Mouse (Mus musculus) left cerebral cortex, postnatal 4 days (tissue): Measurements from ENCODE around the gene Haus5. TPM values are rescaled to one million over a fixed set of nuclear protein-coding genes. Genes with fewer than 3 reads are reported as not detected.

Source experiments
- DNase-seq: peaks from one replicate; pipeline ENCODE4 v3.0.0-alpha.2; 2022
- intact Hi-C: fragments of 180-260 bp; cut with DNase I; formaldehyde crosslinking; loops from one replicate; pipeline ENCODE4 v1.15.1; 2025
- total RNA-seq, 2 experiments: library from RNA; stranded (reverse); gene quantifications; 2 replicates each; pipeline ENCODE4 v1.2.3; 2021

Gene Haus5
- total RNA-seq, 2 experiments from 2014 or later: 12.7 to 13.3 TPM

- no peak for DNase-seq
- intact Hi-C loops: no loop called here
Measured at GRCm38 (mm10) chr7:30626647-30627046, 38.1 kb downstream of the Haus5 start.

- intact Hi-C loops: no loop called here
- peak; percentile 86 for DNase-seq
Measured at GRCm38 (mm10) chr7:30625530-30626384, 39.0 kb downstream of the Haus5 start, which contains the start of gene Cox6b1. Cox6b1 (minus strand) TSS chr7:30626151.

DNA sequence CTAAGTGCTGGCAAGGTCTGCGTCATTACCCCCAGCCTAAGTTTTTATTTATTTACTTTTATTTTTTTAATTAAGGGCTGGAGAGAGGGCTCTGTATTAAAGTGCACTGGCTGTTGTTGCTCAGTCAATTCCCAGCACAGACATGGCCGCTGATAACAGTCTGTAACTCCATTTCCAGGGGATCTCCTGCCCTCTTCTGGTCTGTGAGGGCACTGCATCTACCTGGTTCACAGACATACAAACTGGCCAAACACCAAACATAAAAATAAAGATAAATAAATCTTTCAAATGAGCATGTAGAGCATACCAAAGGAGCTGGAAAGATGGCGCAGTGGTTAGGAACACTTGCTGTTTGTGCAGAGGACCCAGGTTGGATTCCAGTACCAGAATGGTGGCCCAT lies 45.6 kb downstream of the Haus5 start:
- intact Hi-C loops: no loop called here
- no peak for DNase-seq

GRCm38 (mm10) chr7:30618658-30619057 lies 46.1 kb downstream of the Haus5 start:
- intact Hi-C loops: no loop called here
- no peak for DNase-seq

DNA sequence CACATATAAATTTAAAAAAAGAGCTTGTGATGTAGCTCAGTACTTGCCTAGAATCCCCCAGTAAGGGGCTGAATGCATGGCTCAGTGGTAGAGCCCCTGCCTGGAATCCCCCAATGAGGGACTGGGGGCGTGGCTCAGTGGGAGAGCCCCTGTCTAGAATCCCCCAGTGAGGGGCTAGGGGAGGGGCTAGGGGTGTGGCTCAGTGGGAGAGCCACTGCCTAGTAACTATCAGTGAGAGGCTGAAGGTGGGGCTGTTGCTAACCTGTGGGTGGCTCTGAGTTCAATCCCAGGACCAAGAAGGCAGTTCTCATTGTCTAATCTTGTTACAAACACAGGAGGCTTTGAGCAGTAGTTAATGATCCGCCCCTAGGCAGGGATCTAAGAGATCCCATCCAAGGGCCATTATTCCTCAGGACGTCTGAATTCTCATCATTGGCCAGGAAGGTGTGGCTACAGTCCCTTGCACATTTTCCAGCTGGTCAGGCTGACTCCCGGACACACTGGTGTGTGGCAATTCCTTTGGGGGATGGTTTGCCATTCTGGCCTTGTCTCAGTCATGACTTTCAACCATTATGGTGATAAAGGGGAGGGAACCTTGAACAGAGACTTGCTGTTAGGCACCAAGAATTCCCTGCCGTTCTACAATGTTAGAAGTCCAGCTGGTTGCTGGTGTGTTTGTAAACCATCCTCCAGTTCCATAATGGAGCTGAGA lies 49.6 kb downstream of the Haus5 start:
- intact Hi-C loops: no loop called here

GRCm38 (mm10) chr7:30614454-30614853 lies 50.3 kb downstream of the Haus5 start:
- intact Hi-C loops: no loop called here
- no peak for DNase-seq

More for the DNA sequence above, 49.6 kb downstream of the Haus5 start:
- DNase-seq: no peak

DNA sequence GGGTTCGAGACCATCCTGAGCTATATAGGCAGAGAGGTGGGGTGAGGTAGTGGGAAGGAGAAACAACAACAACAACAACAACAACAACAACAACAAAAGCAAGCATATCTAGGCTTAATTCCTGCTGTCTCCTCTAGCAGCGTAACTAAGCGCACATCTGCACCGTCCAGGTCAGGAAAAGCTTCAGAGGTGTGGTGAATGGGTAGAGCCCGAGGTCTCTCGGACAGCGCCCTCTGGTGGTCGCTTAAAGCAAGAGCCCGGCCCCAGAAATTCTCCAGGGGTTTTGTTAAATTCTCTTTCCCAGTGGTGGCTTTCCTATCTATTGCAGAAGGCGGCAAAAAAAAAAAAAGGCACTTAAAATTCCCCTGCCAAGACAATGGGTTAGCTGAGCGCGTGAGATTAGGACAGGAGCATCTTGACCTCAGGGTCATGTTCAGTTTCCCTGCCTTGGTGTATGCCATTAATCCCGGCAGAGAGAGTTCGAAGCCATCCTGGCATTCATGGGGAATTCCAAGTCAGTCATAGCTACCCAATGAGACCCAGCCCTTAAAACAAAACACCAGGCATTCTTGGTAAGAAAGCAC lies 51.2 kb downstream of the Haus5 start:
- intact Hi-C loops: no loop called here
- DNase-seq: peak; percentile 63

DNA sequence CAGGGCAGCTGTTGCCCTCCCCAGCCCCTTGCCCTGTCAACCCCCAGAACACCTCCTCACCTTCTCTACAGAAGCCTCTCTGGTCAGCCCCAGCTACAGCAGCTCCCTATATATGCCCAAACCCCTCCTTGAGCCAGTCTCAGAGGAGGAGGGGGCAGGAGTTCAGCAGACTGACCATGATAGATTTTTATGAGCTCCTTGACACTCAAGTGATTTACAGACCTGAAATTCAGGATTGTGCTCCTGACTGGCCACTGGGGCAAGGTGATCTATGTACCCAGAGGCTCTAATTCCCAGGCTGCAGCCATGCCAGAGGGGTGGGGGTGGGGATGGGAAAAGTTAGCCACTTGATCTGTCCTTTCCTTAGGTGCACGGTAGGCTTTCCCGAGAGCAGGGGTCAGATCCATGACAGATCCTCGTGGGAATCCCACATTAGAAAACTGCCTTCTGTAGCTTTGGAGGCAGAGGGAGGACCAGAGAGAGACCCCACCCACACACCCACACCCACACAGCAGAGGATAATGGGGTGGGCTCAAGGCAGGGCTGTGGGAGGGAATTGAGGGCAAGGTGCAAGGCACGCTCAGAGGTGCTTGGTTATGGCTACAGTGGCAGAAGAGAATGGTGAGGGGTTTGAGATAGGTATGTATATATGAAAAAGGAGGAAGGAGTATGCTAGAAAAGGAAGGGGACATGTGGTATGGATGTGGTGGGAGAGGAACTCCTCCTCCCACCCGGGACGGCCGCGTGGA lies 52.0 kb downstream of the Haus5 start, which contains the start of gene Upk1a:
Gene Upk1a, minus strand, starts transcription at position 194 of the 749 bp plus-strand sequence.
- intact Hi-C loops: no loop called here
- no peak for DNase-seq

- DNase-seq: no peak
- intact Hi-C loops: no loop called here
Measured at GRCm38 (mm10) chr7:30610043-30610442, 54.8 kb downstream of the Haus5 start.

DNA sequence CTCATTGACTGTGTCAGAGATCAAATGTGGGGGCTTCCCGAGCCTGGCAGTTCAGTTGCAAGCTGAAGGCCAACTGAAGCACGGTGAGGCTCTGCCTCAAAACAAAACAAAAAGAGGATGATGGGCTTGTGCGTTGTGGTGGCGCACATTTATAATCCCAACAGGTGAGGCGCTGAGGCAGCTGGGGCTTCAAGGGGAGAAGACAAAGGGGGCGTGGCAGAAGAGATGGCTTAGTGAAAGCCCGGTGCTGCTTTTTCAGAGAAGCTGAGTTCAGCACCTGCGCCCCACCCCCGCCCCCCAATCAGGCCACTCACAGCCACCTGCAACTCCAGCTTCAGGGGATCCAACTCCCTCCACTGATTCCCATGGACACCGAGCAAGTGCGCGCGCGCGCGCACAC lies 56.3 kb downstream of the Haus5 start:
- intact Hi-C loops: no loop called here
- no peak for DNase-seq

DNA sequence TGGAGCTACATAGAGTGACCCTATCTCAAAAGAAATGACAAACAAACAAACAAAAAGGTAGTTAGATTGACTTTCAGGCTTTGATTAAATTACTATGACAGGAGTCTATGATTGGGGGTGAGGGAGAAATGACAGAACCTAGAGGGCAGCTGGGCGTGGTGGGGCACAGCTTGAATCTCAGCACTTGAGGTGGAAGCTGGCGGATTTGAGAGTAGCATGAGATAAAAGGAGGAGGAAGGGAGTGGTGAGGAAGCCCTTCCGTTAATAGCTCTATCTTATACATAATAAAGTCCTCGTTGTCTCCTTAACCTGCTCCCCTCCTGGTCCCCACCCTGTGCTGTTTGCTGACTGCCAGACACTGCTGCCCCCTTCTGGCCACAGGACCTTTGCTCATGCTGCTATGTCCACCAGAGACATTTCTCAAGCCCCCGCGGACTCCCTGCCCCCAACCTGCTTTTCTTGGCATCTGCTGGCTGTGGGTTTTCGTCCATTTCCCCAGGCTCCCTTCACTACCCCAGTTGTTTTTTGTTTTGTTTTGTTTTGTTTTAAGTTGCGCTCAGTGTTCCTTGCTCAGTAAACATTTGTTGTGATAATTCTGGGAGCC lies 57.0 kb downstream of the Haus5 start:
- intact Hi-C loops: no loop called here
- peak; percentile 77 for DNase-seq

- intact Hi-C loops: no loop called here
- DNase-seq: no peak
Measured at GRCm38 (mm10) chr7:30604944-30605343, 59.9 kb downstream of the Haus5 start.

GRCm38 (mm10) chr7:30604424-30604823 lies 60.4 kb downstream of the Haus5 start:
- intact Hi-C loops: no loop called here
- DNase-seq: no peak

Other genes with a start within 250 kb of the Haus5 start
- not detected for gene Hcst, start 245.1 kb downstream of the Haus5 start, total RNA-seq
- gene Nfkbid, start 243.3 kb downstream of the Haus5 start, total RNA-seq: 1 to 10 TPM; 2.1 to 3.0 TPM
- gene Aplp1, start 219.5 kb downstream of the Haus5 start, total RNA-seq: 100 to 1,000 TPM; 739 to 767 TPM
- under 1 TPM; 0.26 to 0.56 TPM for gene Kirrel2, start 207.3 kb downstream of the Haus5 start, total RNA-seq
- under 1 TPM in 1 of 2 experiments, not detected in 1; 0.08 TPM for gene Nphs1, start 206.7 kb downstream of the Haus5 start, total RNA-seq
- gene Prodh2, start 171.4 kb downstream of the Haus5 start, total RNA-seq: under 1 TPM in 1 of 2 experiments, not detected in 1; 0.66 TPM
- 100 to 1,000 TPM; 356 to 358 TPM for gene Arhgap33, start 129.9 kb downstream of the Haus5 start, total RNA-seq
- gene Hspb6, start 112.8 kb downstream of the Haus5 start, total RNA-seq: 1 to 10 TPM; 4.7 to 5.5 TPM
- 10 to 100 TPM in 1 of 2 experiments, 1 to 10 TPM in 1; 7.6 to 10.1 TPM for gene Proser3, start 112.7 kb downstream of the Haus5 start, total RNA-seq
- gene Lin37, start 105.2 kb downstream of the Haus5 start, total RNA-seq: 10 to 100 TPM; 29.6 to 34.6 TPM
- 10 to 100 TPM; 50.6 to 56.7 TPM for gene U2af1l4, start 101.7 kb downstream of the Haus5 start, total RNA-seq
- gene Gm49396, start 101.7 kb downstream of the Haus5 start, total RNA-seq: 1 to 10 TPM; 5.9 to 6.3 TPM
- 10 to 100 TPM; 78.5 to 81.4 TPM for gene Psenen, start 101.4 kb downstream of the Haus5 start, total RNA-seq
- gene Igflr1, start 99.6 kb downstream of the Haus5 start, total RNA-seq: 1 to 10 TPM; 3.1 to 3.6 TPM
- gene Kmt2b, start 76.3 kb downstream of the Haus5 start, total RNA-seq: 10 to 100 TPM; 69.9 to 79.7 TPM
- not detected for gene Zbtb32, start 66.1 kb downstream of the Haus5 start, total RNA-seq
- under 1 TPM; 0.24 to 0.54 TPM for gene Upk1a, start 52.1 kb downstream of the Haus5 start, total RNA-seq
- gene Cox6b1, start 38.8 kb downstream of the Haus5 start, total RNA-seq: 100 to 1,000 TPM; 573 to 579 TPM
- not detected for gene Etv2, start 29.1 kb downstream of the Haus5 start, total RNA-seq
- gene Rbm42, start 14.7 kb downstream of the Haus5 start, total RNA-seq: 10 to 100 TPM; 81.9 TPM
- not detected for gene Pmis2, start 6.6 kb upstream of the Haus5 start, total RNA-seq
- gene 2200002J24Rik, start 33.9 kb upstream of the Haus5 start, total RNA-seq: not detected
- 1 to 10 TPM; 4.0 to 5.1 TPM for gene Atp4a, start 47.2 kb upstream of the Haus5 start, total RNA-seq
- 100 to 1,000 TPM; 130 to 146 TPM for gene Tmem147, start 64.5 kb upstream of the Haus5 start, total RNA-seq
- gene Gapdhs, start 78.7 kb upstream of the Haus5 start, total RNA-seq: not detected
- gene Sbsn, start 86.5 kb upstream of the Haus5 start, total RNA-seq: 10 to 100 TPM in 1 of 2 experiments, 1 to 10 TPM in 1; 8.5 to 12.2 TPM
- gene Dmkn, start 98.8 kb upstream of the Haus5 start, total RNA-seq: 1 to 10 TPM; 1.4 to 1.7 TPM
- gene Krtdap, start 122.9 kb upstream of the Haus5 start, total RNA-seq: not detected
- not detected for gene Ffar2, start 158.8 kb upstream of the Haus5 start, total RNA-seq
- gene Ffar3, start 191.2 kb upstream of the Haus5 start, total RNA-seq: not detected
- not detected for gene Ffar1, start 196.6 kb upstream of the Haus5 start, total RNA-seq
- gene Cd22, start 215.3 kb upstream of the Haus5 start, total RNA-seq: under 1 TPM; 0.44 to 0.48 TPM
- gene Mag, start 249.9 kb upstream of the Haus5 start, total RNA-seq: 1 to 10 TPM; 1.3 to 3.4 TPM